Mouse (Mus musculus) kidney, postnatal 36 days (tissue): ENCODE results near the gene 4930579F01Rik.

Source experiments
- DNase-seq, 2 experiments: peaks; one replicate each; pipeline ENCODE4 v3.0.0; 2021 to 2022; ENCODE audit warnings: mixed read lengths in 2 of 2

Gene 4930579F01Rik

GRCm38 (mm10) chr3:138215395-138215989, 21.9 kb upstream of the 4930579F01Rik start:
- DNase-seq: no peak

- no peak for DNase-seq
Measured at GRCm38 (mm10) chr3:138212431-138212951, 18.9 kb upstream of the 4930579F01Rik start.

GRCm38 (mm10) chr3:138210432-138211075, 16.9 kb upstream of the 4930579F01Rik start:
- no peak for DNase-seq

GRCm38 (mm10) chr3:138208821-138209220, 15.2 kb upstream of the 4930579F01Rik start:
- no peak for DNase-seq

GRCm38 (mm10) chr3:138198722-138199068, 5.1 kb upstream of the 4930579F01Rik start:
- no peak for DNase-seq

- DNase-seq: peak; percentile 83 to 95
Measured at GRCm38 (mm10) chr3:138197973-138198721, 4.5 kb upstream of the 4930579F01Rik start.

- DNase-seq: no peak
Measured at GRCm38 (mm10) chr3:138197556-138197955, 3.9 kb upstream of the 4930579F01Rik start.

GRCm38 (mm10) chr3:138197093-138197492, 3.5 kb upstream of the 4930579F01Rik start:
- no peak for DNase-seq

- DNase-seq: no peak
Measured at GRCm38 (mm10) chr3:138192260-138192659, 1.4 kb downstream of the 4930579F01Rik start.

- DNase-seq: no peak
Measured at GRCm38 (mm10) chr3:138185995-138186930, 7.4 kb downstream of the 4930579F01Rik start.

- DNase-seq: peak; percentile 20 to 51
Measured at GRCm38 (mm10) chr3:138185290-138185689, 8.3 kb downstream of the 4930579F01Rik start.

GRCm38 (mm10) chr3:138183371-138183770, 10.3 kb downstream of the 4930579F01Rik start:
- no peak for DNase-seq

- no peak for DNase-seq
Measured at GRCm38 (mm10) chr3:138182019-138182418, 11.6 kb downstream of the 4930579F01Rik start.

- no peak for DNase-seq
Measured at GRCm38 (mm10) chr3:138175551-138175950, 18.1 kb downstream of the 4930579F01Rik start.

GRCm38 (mm10) chr3:138173291-138173690, 20.3 kb downstream of the 4930579F01Rik start:
- peak in 1 of 2 experiments; percentile 22 for DNase-seq

GRCm38 (mm10) chr3:138162553-138163183, 31.0 kb downstream of the 4930579F01Rik start:
- no peak for DNase-seq

GRCm38 (mm10) chr3:138161623-138162022, 32.0 kb downstream of the 4930579F01Rik start:
- DNase-seq: no peak

- no peak for DNase-seq
Measured at GRCm38 (mm10) chr3:138156651-138157050, 37.0 kb downstream of the 4930579F01Rik start.

- DNase-seq: no peak
Measured at GRCm38 (mm10) chr3:138155062-138155461, 38.6 kb downstream of the 4930579F01Rik start.

- no peak for DNase-seq
Measured at GRCm38 (mm10) chr3:138148811-138149210, 44.8 kb downstream of the 4930579F01Rik start.

- DNase-seq: peak; percentile 86 to 87
Measured at GRCm38 (mm10) chr3:138144642-138145171, 48.9 kb downstream of the 4930579F01Rik start, which contains the start of gene Mttp. Gene Mttp (minus strand): TSS chr3:138144968.
